19 mouse cellular contexts compared by ENCODE assay signal in genomic region chr9:108564131-108564530, GRCm38 (mm10). TPM values are rescaled to one million over a fixed set of nuclear protein-coding genes. Genes with fewer than 3 reads are reported as not detected.
DNase-seq lines count a peak whose midpoint lies in the region; ATAC-seq and TF ChIP-seq lines count a peak whose summit lies in the region.
"Had no signal": no experiment of that assay in that cellular context is flagged by ENCODE, and none has a peak within 500 bp of the region (broad histone marks: within the 10 kb centered on the region; RNA-seq: fewer than 3 reads in every experiment).

No protein-coding gene starts in this region.

- no peak overlapping the region for H3K4me2 ChIP-seq in heart, embryonic 13.5 days
- no peak overlapping the region for H3K4me2 ChIP-seq in embryonic facial prominence, embryonic 13.5 days
- no peak overlapping the region for H3K4me2 ChIP-seq in liver, postnatal 0 days (ENCODE audit: low read depth, low read length)
- H3K4me2 ChIP-seq: forebrain, embryonic 15.5 days; intestine, embryonic 15.5 days; limb, embryonic 12.5 days; midbrain, embryonic 13.5 days had no signal

- H3K4me1 ChIP-seq in heart, embryonic 13.5 days = peaks cover 39% of the 10 kb centered on the region
- peaks cover 73% of the 10 kb centered on the region for H3K4me1 ChIP-seq in G1E (ENCODE audit: insufficient read depth, low read depth, low read length)
- H3K4me1 ChIP-seq in embryonic facial prominence, embryonic 13.5 days = peaks cover 37% of the 10 kb centered on the region
- peaks cover 34% of the 10 kb centered on the region for H3K4me1 ChIP-seq in liver, postnatal 0 days (ENCODE audit: insufficient read depth)

- TF ChIP-seq CTCF in G1E (IDR thresholded peaks at IDR 0.05; ENCODE audit: low read depth, low read length) = no peak
- no peak for TF ChIP-seq CTCF in liver, postnatal 0 days (IDR thresholded peaks at IDR 0.05; ENCODE audit: low read depth)

- DNase-seq in heart, adult 9 months (ENCODE audit: low spot score in 2 of 2) = no peak
- DNase-seq in G1E (ENCODE audit: low spot score) = no peak
- DNase-seq in liver, postnatal 0 days = peak; percentile 21
- no peak for DNase-seq in lung, adult 18-20 months
- DNase-seq: cerebellum, adult 2 months; gastrocnemius, postnatal 10 days; heart, postnatal 4 days; kidney, postnatal 36 days; lung, postnatal 10 days; retina, postnatal 1 day; thymus, adult 18-20 months had no signal

- no peak for ATAC-seq in heart, embryonic 13.5 days (ENCODE audit: extremely low read depth, insufficient number of reproducible peaks, low FRiP score, low TSS enrichment)
- ATAC-seq in G1E (ENCODE audit: extremely low read depth, insufficient number of reproducible peaks, low FRiP score, poor library complexity, severe bottlenecking) = no peak
- no peak for ATAC-seq in embryonic facial prominence, embryonic 13.5 days (ENCODE audit: insufficient number of reproducible peaks, insufficient read depth, low FRiP score, low TSS enrichment, low read depth)
- no peak for ATAC-seq in liver, postnatal 0 days
- no peak for ATAC-seq in megakaryocyte progenitor cell, adult 5-6 weeks (replicated peaks; ENCODE audit: poor library complexity)
- ATAC-seq: forebrain, embryonic 15.5 days; hindbrain, embryonic 16.5 days; intestine, embryonic 15.5 days; midbrain, embryonic 13.5 days had no signal

- no peaks in the 10 kb centered on the region for H3K9me3 ChIP-seq in heart, embryonic 13.5 days
- no peaks in the 10 kb centered on the region for H3K9me3 ChIP-seq in G1E (replicated peaks)
- H3K9me3 ChIP-seq in embryonic facial prominence, embryonic 13.5 days = no peaks in the 10 kb centered on the region
- no peaks in the 10 kb centered on the region for H3K9me3 ChIP-seq in liver, postnatal 0 days (ENCODE audit: low read length)
- H3K9me3 ChIP-seq: forebrain, embryonic 15.5 days; intestine, embryonic 15.5 days; limb, embryonic 12.5 days; midbrain, embryonic 13.5 days had no signal

- no peaks in the 10 kb centered on the region for H3K27me3 ChIP-seq in heart, embryonic 13.5 days (replicated peaks)
- no peaks in the 10 kb centered on the region for H3K27me3 ChIP-seq in G1E (ENCODE audit: insufficient read depth, low read length)
- H3K27me3 ChIP-seq in embryonic facial prominence, embryonic 13.5 days = no peaks in the 10 kb centered on the region
- no peaks in the 10 kb centered on the region for H3K27me3 ChIP-seq in liver, postnatal 0 days (ENCODE audit: insufficient read depth, low read length)
- H3K27me3 ChIP-seq: forebrain, embryonic 15.5 days; intestine, embryonic 15.5 days; limb, embryonic 12.5 days; midbrain, embryonic 13.5 days had no signal

- no peak overlapping the region for H3K4me3 ChIP-seq in heart, embryonic 13.5 days
- H3K4me3 ChIP-seq in G1E (ENCODE audit: low read depth, low read length) = peak overlapping the region; percentile 56; the same call in 1 of the 2 replicates
- no peak overlapping the region for H3K4me3 ChIP-seq in embryonic facial prominence, embryonic 13.5 days
- no peak overlapping the region for H3K4me3 ChIP-seq in liver, postnatal 0 days (ENCODE audit: low read depth, low read length)
- H3K4me3 ChIP-seq: forebrain, embryonic 15.5 days; intestine, embryonic 15.5 days; limb, embryonic 12.5 days; midbrain, embryonic 13.5 days had no signal

- WGBS in heart, embryonic 13.5 days = 80% methylated on average over 7 of the region's 7 CpGs
- WGBS in embryonic facial prominence, embryonic 13.5 days = 79% methylated on average over 7 of the region's 7 CpGs
- WGBS in liver, postnatal 0 days (ENCODE audit: insufficient replicate concordance) = 63% methylated on average over 7 of the region's 7 CpGs

- peaks cover 54% of the 10 kb centered on the region for H3K36me3 ChIP-seq in heart, embryonic 13.5 days
- peaks cover 70% of the 10 kb centered on the region for H3K36me3 ChIP-seq in G1E (replicated peaks)
- H3K36me3 ChIP-seq in embryonic facial prominence, embryonic 13.5 days = peaks cover 53% of the 10 kb centered on the region
- H3K36me3 ChIP-seq in liver, postnatal 0 days (replicated peaks; ENCODE audit: insufficient read depth, low read length) = peaks cover 40% of the 10 kb centered on the region

- H3K9ac ChIP-seq in heart, embryonic 13.5 days = peak overlapping the region; percentile 20; the same call in 1 of the 2 replicates
- H3K9ac ChIP-seq in embryonic facial prominence, embryonic 13.5 days = peak overlapping the region; percentile 32; the same call in 1 of the 2 replicates
- no peak overlapping the region for H3K9ac ChIP-seq in liver, postnatal 0 days (replicated peaks)
- H3K9ac ChIP-seq: forebrain, embryonic 15.5 days; intestine, embryonic 15.5 days; limb, embryonic 12.5 days; midbrain, embryonic 13.5 days had no signal

- no peak for TF ChIP-seq EP300 in liver, postnatal 0 days (IDR thresholded peaks at IDR 0.05; ENCODE audit: low read depth)

- H3K27ac ChIP-seq in heart, embryonic 13.5 days (replicated peaks) = no peak overlapping the region
- no peak overlapping the region for H3K27ac ChIP-seq in embryonic facial prominence, embryonic 13.5 days
- no peak overlapping the region for H3K27ac ChIP-seq in liver, postnatal 0 days (ENCODE audit: low read depth)
- H3K27ac ChIP-seq: forebrain, embryonic 15.5 days; intestine, embryonic 15.5 days; limb, embryonic 12.5 days; midbrain, embryonic 13.5 days had no signal

RNA-seq across cellular contexts. Expression of gene Ndufaf3, which starts 3.1 kb away (rescaled TPM):
- 53.5 TPM in 2 replicates for polyA plus RNA-seq in heart, embryonic 13.5 days (2015; fragmentation: Nextera tagmentation; extraction: Ambion mirVana)
- total RNA-seq in G1E (2014; fragmentation: Nextera tagmentation) (25.6 and 31.8 TPM in 2 replicates), G1E (2017) (16.9 and 29.4 TPM in 2 replicates)
- polyA plus RNA-seq in G1E (2012) = 11.7 and 17.7 TPM in 2 replicates
- 42.3 and 50.4 TPM in 2 replicates for polyA plus RNA-seq in embryonic facial prominence, embryonic 13.5 days (2015; fragmentation: Nextera tagmentation; extraction: Ambion mirVana)
- polyA plus RNA-seq in liver, postnatal 0 days (2015; fragmentation: Nextera tagmentation; extraction: Ambion mirVana) = 26.5 and 26.8 TPM in 2 replicates
- 33.7 and 36.8 TPM in 2 replicates for total RNA-seq in megakaryocyte progenitor cell, adult 5-6 weeks (2015)
- total RNA-seq in megakaryocyte progenitor cell, adult 5-6 weeks (2017) = 7.3 and 22.1 TPM in 2 replicates

RNA-seq across cellular contexts. Expression of gene Impdh2, which starts 4.0 kb away (rescaled TPM):
- polyA plus RNA-seq in heart, embryonic 13.5 days (2015; fragmentation: Nextera tagmentation; extraction: Ambion mirVana) = 99.5 and 107 TPM in 2 replicates
- total RNA-seq in G1E (2014; fragmentation: Nextera tagmentation) = 145 and 154 TPM in 2 replicates
- total RNA-seq in G1E (2017) = 247 and 299 TPM in 2 replicates
- 167 and 176 TPM in 2 replicates for polyA plus RNA-seq in G1E (2012)
- 191 and 227 TPM in 2 replicates for polyA plus RNA-seq in embryonic facial prominence, embryonic 13.5 days (2015; fragmentation: Nextera tagmentation; extraction: Ambion mirVana)
- 45.6 and 49.5 TPM in 2 replicates for polyA plus RNA-seq in liver, postnatal 0 days (2015; fragmentation: Nextera tagmentation; extraction: Ambion mirVana)
- total RNA-seq in megakaryocyte progenitor cell, adult 5-6 weeks (2015) = 266 and 290 TPM in 2 replicates
- total RNA-seq in megakaryocyte progenitor cell, adult 5-6 weeks (2017) = 342 and 372 TPM in 2 replicates

RNA-seq across cellular contexts. Expression of gene Dalrd3, which starts 5.6 kb away (rescaled TPM):
- 86.6 and 92.1 TPM in 2 replicates for polyA plus RNA-seq in heart, embryonic 13.5 days (2015; fragmentation: Nextera tagmentation; extraction: Ambion mirVana)
- total RNA-seq in G1E (2014; fragmentation: Nextera tagmentation) = 48.3 and 49.1 TPM in 2 replicates
- total RNA-seq in G1E (2017) = 48.3 and 65.3 TPM in 2 replicates
- polyA plus RNA-seq in G1E (2012) = 101 and 121 TPM in 2 replicates
- 176 and 185 TPM in 2 replicates for polyA plus RNA-seq in embryonic facial prominence, embryonic 13.5 days (2015; fragmentation: Nextera tagmentation; extraction: Ambion mirVana)
- 18.8 and 20.2 TPM in 2 replicates for polyA plus RNA-seq in liver, postnatal 0 days (2015; fragmentation: Nextera tagmentation; extraction: Ambion mirVana)
- total RNA-seq in megakaryocyte progenitor cell, adult 5-6 weeks (2015) = 95.3 and 103 TPM in 2 replicates
- total RNA-seq in megakaryocyte progenitor cell, adult 5-6 weeks (2017) = 42.7 and 43.4 TPM in 2 replicates

RNA-seq across cellular contexts. Expression of gene Wdr6, which starts 14.4 kb away (rescaled TPM):
- polyA plus RNA-seq in heart, embryonic 13.5 days (2015; fragmentation: Nextera tagmentation; extraction: Ambion mirVana) = 61.7 and 64.1 TPM in 2 replicates
- total RNA-seq in G1E (2014; fragmentation: Nextera tagmentation) = 22.6 and 27.6 TPM in 2 replicates
- total RNA-seq in G1E (2017) = 36.3 and 39.2 TPM in 2 replicates
- 16.9 and 30.0 TPM in 2 replicates for polyA plus RNA-seq in G1E (2012)
- polyA plus RNA-seq in embryonic facial prominence, embryonic 13.5 days (2015; fragmentation: Nextera tagmentation; extraction: Ambion mirVana) = 140 and 147 TPM in 2 replicates
- polyA plus RNA-seq in liver, postnatal 0 days (2015; fragmentation: Nextera tagmentation; extraction: Ambion mirVana) = 4.5 and 5.7 TPM in 2 replicates
- total RNA-seq in megakaryocyte progenitor cell, adult 5-6 weeks (2015) = 9.8 and 10.2 TPM in 2 replicates
- total RNA-seq in megakaryocyte progenitor cell, adult 5-6 weeks (2017) = 15.5 and 17.4 TPM in 2 replicates

RNA-seq across cellular contexts. Expression of gene P4htm, which starts 33.3 kb away (rescaled TPM):
- polyA plus RNA-seq in heart, embryonic 13.5 days (2015; fragmentation: Nextera tagmentation; extraction: Ambion mirVana) = 19.5 and 20.0 TPM in 2 replicates
- total RNA-seq in G1E (2014; fragmentation: Nextera tagmentation) (1.7 and 1.9 TPM in 2 replicates), G1E (2017) (2.0 and 2.6 TPM in 2 replicates)
- 5.4 and 5.7 TPM in 2 replicates for polyA plus RNA-seq in G1E (2012)
- 9.6 and 13.3 TPM in 2 replicates for polyA plus RNA-seq in embryonic facial prominence, embryonic 13.5 days (2015; fragmentation: Nextera tagmentation; extraction: Ambion mirVana)
- polyA plus RNA-seq in liver, postnatal 0 days (2015; fragmentation: Nextera tagmentation; extraction: Ambion mirVana) = 0.40 and 0.41 TPM in 2 replicates
- 0.39 and 1.2 TPM in 2 replicates for total RNA-seq in megakaryocyte progenitor cell, adult 5-6 weeks (2015)
- 1.00 and 1.8 TPM in 2 replicates for total RNA-seq in megakaryocyte progenitor cell, adult 5-6 weeks (2017)
